Mouse (Mus musculus) G1E (cell line): ENCODE measurements at regions not wholly inside any gene's neighbourhood (a gene's known extent, or its start where the extent isn't known, plus 50 kb on each side); places are given as distances from the start of the nearest gene placed in this dataset.

ENCODE experiments used
- CTCF ChIP-seq: IDR thresholded peaks from 2 replicates; pipeline ENCODE4 v1.5.1; 2012; ENCODE audit warnings: low read depth, low read length, inconsistent platforms, mixed read lengths
- GATA1 ChIP-seq: IDR thresholded peaks from 2 replicates; pipeline ENCODE4 v1.6.1; 2012; ENCODE audit warnings: borderline replicate concordance, low read length, inconsistent platforms, mixed read lengths
- POLR2AphosphoS5 ChIP-seq: IDR thresholded peaks from 2 replicates; pipeline ENCODE4 v1.6.1; 2012; ENCODE audit warnings: low read depth, low read length, inconsistent platforms; ENCODE audit not compliant: insufficient replicate concordance
- TAL1 ChIP-seq: conservative IDR thresholded peaks from 2 replicates; pipeline ENCODE4 v1.6.1; 2012; ENCODE audit warnings: low read depth, low read length, inconsistent platforms, mixed read lengths

GRCm38 (mm10) chr14:104901072-104901471 lies 276.1 kb downstream of the Rbm26 start:
- no peak for TF ChIP-seq CTCF
- TF ChIP-seq POLR2AphosphoS5, result no peak
- TF ChIP-seq TAL1, result no peak
- TF ChIP-seq GATA1, result no peak
